Mouse (Mus musculus): ENCODE measurements around the gene Btnl1. TPM values are rescaled to one million over a fixed set of nuclear protein-coding genes. Genes with fewer than 3 reads are reported as not detected.

Gene Btnl1
- polyA plus RNA-seq, 1 experiment = 0.07 TPM

DNA sequence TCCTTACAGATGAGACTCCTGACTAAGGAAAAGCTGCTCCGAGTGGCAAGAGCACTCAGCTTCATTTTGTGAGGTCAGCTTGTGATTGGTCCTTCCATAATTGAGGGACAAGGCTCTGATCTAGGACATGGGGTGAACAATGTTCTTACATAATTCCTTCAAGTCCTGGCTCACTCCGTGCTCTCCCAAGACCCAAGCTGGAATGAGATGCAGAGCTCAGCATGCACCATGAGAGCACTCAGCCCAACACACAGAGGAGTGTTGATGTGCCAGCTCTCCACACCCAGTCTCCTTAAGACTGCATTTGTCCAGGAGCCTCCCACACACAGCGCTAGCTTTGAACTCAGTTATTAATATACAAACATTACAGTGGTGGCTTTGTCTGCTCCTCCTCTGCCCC lies 7.8 kb downstream of the Btnl1 start:
- no peak for DNase-seq (ENCODE audit: low read depth)

DNA sequence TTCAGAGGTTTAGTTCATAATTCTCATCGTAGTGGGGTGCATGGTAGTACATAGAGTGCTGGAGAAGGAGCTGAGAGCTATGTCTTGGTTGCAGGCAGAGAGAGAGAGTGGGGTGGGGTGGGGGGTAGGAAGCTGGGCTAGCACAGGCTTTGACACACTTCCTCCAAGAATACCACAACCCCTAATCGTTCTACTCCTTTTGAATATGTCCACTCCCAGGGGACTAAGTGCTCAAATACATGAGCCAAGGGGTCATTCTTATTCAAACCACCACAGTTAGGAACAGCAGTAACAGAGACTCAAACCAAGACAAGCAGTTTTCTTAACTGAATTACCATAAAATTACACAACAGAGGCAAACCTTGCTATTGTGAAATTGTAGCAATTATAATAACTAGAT lies 9.7 kb downstream of the Btnl1 start:
- DNase-seq (ENCODE audit: low read depth) = no peak

DNA sequence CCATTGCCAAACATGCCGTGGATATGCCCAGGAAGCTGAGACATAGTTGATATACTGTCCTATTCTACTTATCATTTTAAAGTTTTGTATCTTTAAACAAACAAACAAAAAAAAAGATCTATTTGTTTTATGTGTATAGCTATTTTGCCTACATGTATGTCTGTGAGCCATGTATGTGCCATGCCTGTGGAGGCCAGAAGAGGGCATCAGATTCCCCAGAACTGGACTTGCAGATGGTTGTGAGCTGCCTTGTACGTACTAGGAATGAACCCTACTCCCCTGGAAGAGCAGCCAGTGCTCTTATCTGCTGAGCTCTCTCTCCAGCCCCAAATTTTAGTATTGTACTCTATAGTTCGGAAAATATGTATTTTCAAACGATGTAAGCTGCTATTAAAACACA lies 11.6 kb downstream of the Btnl1 start:
- no peak for DNase-seq (ENCODE audit: low read depth)

DNA sequence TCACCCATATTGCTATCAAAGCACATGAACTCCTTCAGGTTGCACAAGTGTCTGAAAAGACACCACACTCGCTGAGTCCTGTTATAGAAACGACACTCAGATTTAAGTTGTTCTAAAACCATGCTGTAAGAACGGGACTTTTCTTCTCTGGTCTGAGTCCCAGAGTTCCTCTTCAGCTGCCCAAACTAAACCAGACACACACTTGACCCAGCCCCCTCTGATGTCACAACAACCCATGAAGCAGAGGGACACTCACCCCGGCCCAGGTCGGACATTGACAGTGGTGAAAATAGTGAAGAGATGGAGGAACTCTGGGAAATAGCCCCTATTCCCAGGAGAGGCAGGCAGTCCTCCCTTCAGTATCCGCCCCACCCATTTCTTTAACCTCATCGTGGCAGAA lies 14.6 kb downstream of the Btnl1 start:
- DNase-seq (ENCODE audit: low read depth) = no peak

DNA sequence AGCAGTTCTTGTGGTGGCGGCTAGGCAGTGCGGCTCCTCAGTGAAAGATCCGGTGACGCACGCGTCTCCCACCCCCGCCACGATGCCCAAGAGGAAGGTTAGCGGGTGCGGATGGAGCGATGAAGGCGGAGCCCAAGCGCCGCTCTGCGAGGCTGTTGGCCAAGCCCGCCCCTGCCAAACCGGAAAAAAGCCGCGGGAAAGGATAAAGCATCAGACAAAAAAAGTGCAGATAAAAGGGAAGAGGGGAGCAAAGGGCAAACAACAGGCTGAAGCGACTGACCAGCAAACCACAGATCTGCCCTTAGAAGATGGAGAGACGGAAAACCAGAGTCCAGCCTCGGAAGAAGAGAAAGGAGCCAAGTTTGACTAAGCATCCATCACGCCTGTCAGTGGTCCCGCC lies 15.4 kb downstream of the Btnl1 start:
- no peak for DNase-seq (ENCODE audit: low read depth)

DNA sequence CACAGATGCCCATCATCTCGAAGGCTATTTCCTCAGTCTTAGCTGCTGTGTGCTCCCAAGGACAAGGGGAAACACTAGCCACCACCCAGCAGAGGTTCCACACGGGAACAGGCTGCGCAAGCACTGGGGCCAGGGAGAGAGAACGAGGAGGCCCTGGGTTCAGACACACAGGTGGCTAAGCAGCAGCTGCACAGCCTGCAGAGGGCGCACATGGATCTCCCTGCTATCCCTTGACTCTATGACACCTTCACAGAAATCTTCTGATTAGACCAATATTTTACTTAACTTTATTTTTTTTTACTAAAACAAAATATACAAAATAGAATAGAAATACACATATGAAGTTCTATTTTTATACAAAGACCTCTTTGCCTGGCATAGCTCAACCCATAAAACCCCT lies 20.4 kb downstream of the Btnl1 start:
- no peak for DNase-seq (ENCODE audit: low read depth)

DNA sequence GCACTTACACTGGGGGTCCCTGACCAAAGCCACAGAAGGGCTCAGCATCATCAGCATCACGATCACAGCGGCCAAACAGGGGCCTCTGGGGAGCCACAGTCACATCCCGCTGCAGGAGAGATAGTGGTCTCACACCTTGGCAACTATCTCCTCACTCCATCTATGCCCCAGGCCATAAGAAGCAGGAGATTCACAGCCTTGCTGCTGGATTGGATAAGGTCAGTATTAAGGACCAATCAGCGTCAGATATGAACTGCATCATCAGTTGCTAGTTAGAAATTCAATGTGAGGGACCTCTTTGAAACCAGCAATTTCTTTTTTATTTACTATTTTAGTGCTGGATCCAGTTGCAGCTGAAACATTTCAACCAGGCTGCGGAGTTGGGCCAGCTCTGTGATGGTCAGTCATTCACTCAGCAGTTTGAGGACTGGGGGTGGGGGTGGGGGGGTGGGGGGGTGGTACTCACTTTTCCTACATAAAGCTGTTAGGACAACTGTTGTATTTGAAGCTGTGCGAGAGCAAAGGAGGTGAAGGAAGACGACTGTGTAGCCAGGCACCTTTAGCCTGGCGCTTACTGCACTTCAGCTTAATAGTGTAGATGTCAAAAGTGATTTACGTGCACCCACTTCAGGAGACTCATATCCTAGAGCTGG lies 21.3 kb downstream of the Btnl1 start:
- DNase-seq (ENCODE audit: low read depth) = no peak

DNA sequence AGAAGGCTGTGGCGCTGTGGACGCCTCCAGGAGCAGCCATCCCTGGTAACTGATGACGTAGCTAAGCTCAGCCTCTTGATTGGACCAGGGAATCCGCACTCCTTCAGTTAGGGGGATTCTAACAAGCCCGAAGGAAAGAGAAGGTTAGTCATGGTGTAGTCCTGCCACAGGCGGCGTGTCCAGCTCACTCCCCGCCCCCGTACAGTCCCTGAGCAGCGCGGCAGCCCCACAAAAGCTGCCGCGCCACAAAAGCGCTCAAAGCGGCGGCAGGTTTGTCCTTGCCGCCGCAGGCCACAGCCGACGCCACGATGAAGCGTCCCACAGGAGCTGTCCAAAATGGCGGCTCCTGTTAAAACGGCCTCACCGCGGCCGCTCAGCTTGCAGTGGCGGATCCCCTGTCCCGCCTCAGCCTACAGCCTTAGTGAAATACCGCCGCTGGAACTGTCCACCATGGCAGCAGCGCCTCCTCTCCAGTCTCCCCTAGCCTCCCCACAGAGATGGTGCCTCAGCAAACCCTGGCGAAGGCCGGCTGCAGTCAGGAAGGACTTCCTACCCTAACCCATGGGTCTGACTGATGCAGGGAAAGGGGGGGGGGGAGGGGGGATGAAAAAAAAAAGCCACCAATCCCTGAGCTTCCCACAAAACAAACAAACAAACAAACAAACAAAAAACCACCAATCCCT lies 21.9 kb downstream of the Btnl1 start, which contains the start of gene BC051142:
TSS of gene BC051142 (plus strand) at position 110 of the 683 bp plus-strand sequence.
- no peak for DNase-seq (ENCODE audit: low read depth)

DNA sequence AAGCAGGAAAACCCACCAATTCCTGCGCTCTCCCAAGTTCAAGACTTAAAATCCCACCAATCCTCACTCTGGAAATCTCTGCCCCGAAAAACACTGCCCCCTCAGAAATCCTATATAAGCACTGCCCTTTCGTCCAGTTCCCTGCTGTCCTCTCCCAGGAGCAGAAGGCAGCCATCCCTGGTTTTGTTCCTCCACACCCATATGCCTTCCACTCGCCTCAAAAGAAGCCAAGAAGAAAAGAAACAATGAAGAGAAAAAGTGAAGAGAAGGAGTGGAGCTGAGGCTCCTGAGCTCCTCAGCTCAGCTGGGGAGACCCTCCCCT lies 22.4 kb downstream of the Btnl1 start:
- no peak for DNase-seq (ENCODE audit: low read depth)

DNA sequence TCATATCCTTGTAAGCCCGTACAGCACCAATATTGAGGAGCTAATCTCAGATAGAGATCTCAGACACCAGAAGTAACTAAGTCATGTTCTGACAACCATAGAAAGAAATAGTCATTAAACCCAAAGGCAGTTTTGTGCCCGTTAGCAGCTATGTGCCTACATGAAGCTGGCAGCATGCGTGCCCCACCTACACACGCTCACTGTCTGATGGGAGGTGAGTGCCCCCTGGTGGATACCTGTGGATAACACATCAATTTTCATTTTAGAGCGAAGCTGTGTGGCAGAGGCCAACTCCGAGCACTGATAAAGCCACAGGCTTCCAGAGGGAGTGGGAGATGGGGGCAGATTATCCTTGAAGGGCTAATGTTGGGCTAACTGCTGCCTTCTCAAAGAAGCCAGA lies 34.2 kb downstream of the Btnl1 start:
- no peak for DNase-seq (ENCODE audit: low read depth)

DNA sequence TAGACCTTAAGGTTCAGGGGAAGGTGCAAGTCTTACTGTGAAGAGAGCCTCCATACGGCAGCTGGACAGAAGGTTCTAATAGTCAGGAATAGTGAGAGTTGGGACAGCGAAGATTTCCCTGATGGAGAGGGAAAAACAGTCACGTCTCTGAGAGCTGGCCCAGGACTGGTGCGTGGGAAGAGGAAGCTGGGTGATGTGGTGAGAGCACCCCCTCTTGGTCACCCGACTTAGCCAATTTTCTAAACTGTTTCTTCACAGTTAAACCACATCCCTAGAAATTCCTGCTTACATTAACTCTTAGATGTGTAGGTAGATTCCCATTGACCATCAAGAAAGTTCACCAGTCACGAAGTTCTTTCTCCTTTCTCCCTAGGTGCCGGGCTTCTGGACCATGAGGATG lies 43.1 kb downstream of the Btnl1 start:
- DNase-seq (ENCODE audit: low read depth) = no peak

DNA sequence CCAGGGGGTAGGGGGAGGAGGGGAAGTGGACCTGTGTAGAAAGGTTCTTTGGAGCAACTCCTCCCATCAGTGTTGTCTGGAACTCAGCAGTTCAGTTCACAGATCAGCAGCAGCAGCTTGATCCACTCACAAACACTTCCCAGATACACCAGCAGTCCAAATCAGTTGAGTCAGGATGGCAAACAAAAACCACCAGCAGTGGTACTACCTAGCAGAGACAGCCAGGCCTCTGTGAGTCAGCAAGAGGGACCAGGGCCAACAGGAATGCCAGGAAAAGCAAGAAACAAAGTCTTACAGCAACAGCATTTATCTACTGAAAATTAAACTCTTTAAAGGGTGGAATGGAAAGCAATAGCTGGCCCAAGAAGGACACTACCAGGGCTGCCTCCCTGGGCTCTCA lies 50.7 kb downstream of the Btnl1 start:
- no peak for DNase-seq (ENCODE audit: low read depth)

Other genes with a start within 250 kb of the Btnl1 start
- gene H2-DMb2, start 233.8 kb upstream of the Btnl1 start, polyA plus RNA-seq (2012; rRNA removed) = 51.4 and 61.0 TPM in 2 replicates
- 87.5 and 107 TPM in 2 replicates for gene H2-DMb1, start 224.1 kb upstream of the Btnl1 start, polyA plus RNA-seq (2012; rRNA removed)
- gene Tap1, start 189.6 kb upstream of the Btnl1 start, polyA plus RNA-seq (2012; rRNA removed) = 23.3 and 27.8 TPM in 2 replicates
- 32.1 and 32.8 TPM in 2 replicates for gene Psmb9, start 189.4 kb upstream of the Btnl1 start, polyA plus RNA-seq (2012; rRNA removed)
- 56.3 and 58.9 TPM in 2 replicates for gene Psmb8, start 179.4 kb upstream of the Btnl1 start, polyA plus RNA-seq (2012; rRNA removed)
- gene Tap2, start 173.6 kb upstream of the Btnl1 start, polyA plus RNA-seq (2012; rRNA removed) = 28.0 and 33.7 TPM in 2 replicates
- gene H2-Ob, start 138.2 kb upstream of the Btnl1 start, polyA plus RNA-seq (2012; rRNA removed) = 2.6 and 3.5 TPM in 2 replicates
- 534 and 583 TPM in 2 replicates for gene H2-Ab1, start 119.4 kb upstream of the Btnl1 start, polyA plus RNA-seq (2012; rRNA removed)
- 306 and 360 TPM in 2 replicates for gene H2-Aa, start 89.3 kb upstream of the Btnl1 start, polyA plus RNA-seq (2012; rRNA removed)
- 161 and 168 TPM in 2 replicates for gene H2-Eb1, start 71.3 kb upstream of the Btnl1 start, polyA plus RNA-seq (2012; rRNA removed)
- gene H2-Eb2, start 51.5 kb upstream of the Btnl1 start, polyA plus RNA-seq (2012; rRNA removed) = 0.05 and 0.06 TPM in 2 replicates
- gene Btnl2, start 22.3 kb upstream of the Btnl1 start, polyA plus RNA-seq (2012; rRNA removed) = 0.62 and 0.66 TPM in 2 replicates
- gene BC051142, start 21.7 kb downstream of the Btnl1 start, polyA plus RNA-seq (2012; rRNA removed) = 3.0 and 3.2 TPM in 2 replicates
- gene Btnl4, start 100.2 kb downstream of the Btnl1 start, polyA plus RNA-seq (2012; rRNA removed) = 0.11 TPM in 1 of 2 replicates, not detected in the other
- gene Btnl6, start 140.2 kb downstream of the Btnl1 start, polyA plus RNA-seq (2012; rRNA removed) = not detected in 2 replicates
- 18.2 and 28.9 TPM in 2 replicates for gene Notch4, start 187.1 kb downstream of the Btnl1 start, polyA plus RNA-seq (2012; rRNA removed)
- gene Gpsm3, start 212.7 kb downstream of the Btnl1 start, polyA plus RNA-seq (2012; rRNA removed) = 10.0 and 10.1 TPM in 2 replicates
- 51.3 and 59.8 TPM in 2 replicates for gene Pbx2, start 214.1 kb downstream of the Btnl1 start, polyA plus RNA-seq (2012; rRNA removed)
- 5.3 and 5.5 TPM in 2 replicates for gene Ager, start 220.7 kb downstream of the Btnl1 start, polyA plus RNA-seq (2012; rRNA removed)
- gene Rnf5, start 226.6 kb downstream of the Btnl1 start, polyA plus RNA-seq (2012; rRNA removed) = 99.2 and 108 TPM in 2 replicates
- gene Agpat1, start 227.1 kb downstream of the Btnl1 start, polyA plus RNA-seq (2012; rRNA removed) = 204 and 232 TPM in 2 replicates
- 3.6 and 5.3 TPM in 2 replicates for gene Egfl8, start 238.8 kb downstream of the Btnl1 start, polyA plus RNA-seq (2012; rRNA removed)